Mouse (Mus musculus): ENCODE data around the gene Cavin3. TPM values are rescaled to one million over a fixed set of nuclear protein-coding genes. Genes with fewer than 3 reads are reported as not detected.

Cavin3 gene
- polyA plus RNA-seq (2017; shearing (Covaris generic)), result under 1 TPM in 1 of 2 experiments, not detected in 1; 0.19 TPM

DNA sequence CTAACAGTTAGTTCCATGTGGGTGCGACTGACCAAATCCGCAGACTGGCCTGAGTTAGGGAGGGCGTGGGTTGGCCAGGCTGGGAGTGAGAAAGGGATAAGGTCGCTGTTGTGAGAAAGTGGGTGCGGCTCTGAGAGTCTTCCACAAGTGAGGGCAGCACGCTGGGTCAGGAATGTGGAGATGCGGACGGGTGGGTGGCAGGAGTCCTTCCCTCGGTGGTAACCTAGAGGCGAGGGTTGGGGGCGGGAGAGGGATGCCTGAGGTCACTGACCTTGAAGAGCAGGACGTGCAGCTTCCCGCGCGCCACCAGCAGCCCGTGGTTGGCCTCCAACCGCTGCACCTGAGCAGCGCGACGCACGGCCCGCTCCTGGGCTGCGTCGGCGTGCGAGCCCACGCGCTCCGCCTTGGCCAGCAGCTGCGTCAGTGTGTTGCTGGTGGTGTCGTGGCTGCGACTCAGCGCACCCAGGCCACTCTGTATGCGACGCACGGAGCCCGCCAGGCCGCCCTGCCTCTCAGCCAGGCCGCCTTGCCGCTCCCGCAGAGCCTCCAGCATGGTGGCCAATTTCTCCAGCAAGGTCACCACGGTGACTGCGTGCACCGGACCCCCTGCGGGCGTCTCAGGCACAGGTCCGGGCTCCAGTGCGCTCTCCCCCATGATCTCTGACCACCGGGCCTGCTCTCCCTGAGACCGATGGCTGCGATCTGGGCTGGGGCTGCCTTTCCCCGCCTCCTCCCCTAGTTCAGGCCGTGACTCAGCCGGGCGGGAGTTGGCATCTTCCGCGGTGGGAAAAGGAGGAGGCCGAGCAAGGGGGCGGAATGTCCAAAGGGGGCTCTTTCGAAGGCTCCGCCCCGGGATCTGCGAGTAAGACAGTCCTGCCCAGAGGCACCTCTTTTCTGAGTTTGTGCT, at the start of gene Cavin3:
Cavin3 (minus strand) TSS at position 796 of the 907 bp plus-strand sequence.
- no peak for ATAC-seq

DNA sequence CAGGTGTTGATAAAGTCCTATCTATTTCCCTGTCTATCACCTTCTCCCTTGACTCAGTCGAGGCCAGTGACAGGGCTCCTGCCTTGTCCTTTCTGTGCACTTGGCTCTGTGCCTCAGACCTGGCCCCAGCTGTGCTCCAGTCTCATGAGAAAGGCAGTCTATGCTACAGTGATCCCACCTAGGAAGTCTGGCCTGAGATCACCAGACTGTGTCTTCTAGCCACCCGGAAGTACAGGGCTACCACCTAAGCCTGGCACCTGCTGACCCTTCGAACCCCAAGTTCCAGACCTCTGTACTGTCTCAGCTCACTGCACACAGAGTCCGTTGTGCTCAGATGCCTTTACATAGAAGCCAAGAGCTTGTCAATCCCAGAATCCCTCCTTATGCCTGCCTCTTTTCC, 46.0 kb upstream of the Cavin3 start:
- ATAC-seq, result no peak

DNA sequence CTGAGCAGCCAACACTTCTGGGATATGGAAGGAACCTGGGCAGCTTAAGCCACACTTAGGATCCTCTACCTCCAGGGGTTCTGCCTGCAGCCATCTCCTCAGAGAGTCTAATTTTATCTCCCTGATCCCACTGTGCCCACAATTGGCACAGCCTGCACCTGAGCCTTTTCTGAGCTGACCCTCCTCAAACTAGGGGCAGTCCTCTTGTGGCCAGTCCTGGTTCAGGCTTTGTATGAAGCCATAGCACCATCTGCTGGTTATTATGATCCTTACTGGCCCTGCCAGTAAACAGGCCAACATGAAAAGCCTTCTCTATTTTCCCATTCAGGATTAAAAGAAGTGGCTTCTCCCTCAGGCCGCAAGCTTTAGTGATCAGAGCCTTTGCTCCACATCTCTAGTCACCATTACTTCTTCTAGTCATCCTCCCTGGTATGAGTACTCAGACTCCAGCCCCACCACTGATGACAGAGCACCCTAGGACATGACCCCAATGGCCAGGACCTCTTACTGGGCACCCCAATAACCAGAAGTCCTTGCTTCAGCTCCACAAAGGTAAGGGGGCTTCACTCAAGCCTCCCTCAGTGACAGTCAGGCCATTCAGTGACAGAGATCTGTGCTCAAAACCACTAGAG, 45.3 kb upstream of the Cavin3 start:
- no peak for ATAC-seq

DNA sequence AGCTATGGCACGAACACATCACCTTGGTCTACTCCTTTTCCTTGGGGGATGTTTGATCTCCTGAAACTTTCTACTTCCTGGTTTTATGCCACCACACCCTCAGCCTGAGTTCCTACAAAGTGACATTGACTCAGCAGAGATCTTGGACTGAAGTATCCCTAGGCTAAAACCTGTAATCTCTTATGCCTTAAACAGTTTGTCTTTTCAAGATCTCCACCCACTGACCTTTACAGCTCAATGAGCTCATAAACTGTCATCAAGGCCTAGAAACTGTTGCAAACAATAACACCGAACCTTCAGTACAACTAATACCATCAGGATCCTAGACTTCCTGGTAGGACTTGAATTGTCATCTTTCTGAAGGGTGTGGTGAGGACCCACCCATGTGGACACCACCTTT, 42.1 kb upstream of the Cavin3 start:
- ATAC-seq, result no peak

- no peak for ATAC-seq
These were observed 38.1 kb upstream of the Cavin3 start for GRCm38 (mm10) chr7:105520201-105520600.

- no peak for ATAC-seq
These were observed 37.7 kb upstream of the Cavin3 start for GRCm38 (mm10) chr7:105519771-105520170.

DNA sequence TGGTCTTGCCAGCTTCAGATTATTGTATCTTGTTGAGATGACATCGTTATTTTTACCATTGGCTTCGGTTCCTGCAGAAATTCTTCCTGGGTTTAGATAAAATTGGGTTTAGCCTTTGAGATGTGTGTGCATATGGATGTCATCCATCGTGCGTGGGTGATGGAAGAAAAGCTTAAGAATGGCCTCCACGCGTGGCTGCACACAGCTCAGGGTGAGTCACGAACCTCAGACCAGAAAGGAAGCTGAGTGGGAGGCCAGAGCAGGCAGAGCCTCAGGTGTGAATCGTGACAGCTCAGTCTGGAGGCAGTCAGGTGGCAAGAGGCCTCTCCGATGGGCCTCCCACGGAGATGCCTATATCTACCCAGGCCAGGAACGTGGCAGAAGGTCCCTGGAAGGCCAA, 37.2 kb upstream of the Cavin3 start:
- no peak for ATAC-seq

DNA sequence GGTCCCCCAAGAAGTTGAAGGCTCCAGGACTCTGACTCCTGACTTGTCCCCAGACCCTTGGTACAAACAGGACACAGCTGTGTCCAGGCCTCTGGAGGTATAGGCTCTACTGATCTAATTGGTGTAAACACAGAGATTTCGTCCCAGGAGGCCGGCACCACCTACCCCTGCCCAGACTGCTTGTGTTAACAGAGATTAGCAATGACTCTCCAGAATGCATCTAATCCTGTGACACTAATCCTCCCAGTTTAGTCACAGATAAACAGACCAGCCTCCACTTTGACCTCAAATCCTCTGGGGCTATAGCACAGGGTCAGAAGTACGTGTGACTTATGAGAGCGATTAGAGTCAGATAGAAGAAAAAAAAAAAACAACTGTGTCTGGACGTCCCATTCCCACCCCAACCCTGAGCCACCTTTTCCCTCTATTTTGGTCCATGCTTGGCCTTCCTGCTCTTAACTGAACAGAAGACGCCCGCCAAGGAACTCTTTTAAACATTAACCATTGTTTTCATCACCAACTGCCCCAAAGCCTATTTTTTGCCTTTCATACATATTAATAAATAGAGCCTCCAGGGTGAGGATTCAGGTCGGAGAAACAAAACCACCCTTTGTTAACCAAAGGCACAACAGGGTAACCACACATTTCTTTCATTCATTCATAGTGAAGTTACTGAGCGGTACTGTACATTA, 34.7 kb upstream of the Cavin3 start:
- no peak for ATAC-seq

GRCm38 (mm10) chr7:105515178-105515577, 33.1 kb upstream of the Cavin3 start:
- peak; percentile 70 for ATAC-seq

- no peak for ATAC-seq
These were observed 32.5 kb upstream of the Cavin3 start for GRCm38 (mm10) chr7:105514561-105514960.

- ATAC-seq, result no peak
These were observed 31.8 kb upstream of the Cavin3 start for GRCm38 (mm10) chr7:105513845-105514291.

GRCm38 (mm10) chr7:105510143-105510542, 28.0 kb upstream of the Cavin3 start:
- ATAC-seq, result no peak

DNA sequence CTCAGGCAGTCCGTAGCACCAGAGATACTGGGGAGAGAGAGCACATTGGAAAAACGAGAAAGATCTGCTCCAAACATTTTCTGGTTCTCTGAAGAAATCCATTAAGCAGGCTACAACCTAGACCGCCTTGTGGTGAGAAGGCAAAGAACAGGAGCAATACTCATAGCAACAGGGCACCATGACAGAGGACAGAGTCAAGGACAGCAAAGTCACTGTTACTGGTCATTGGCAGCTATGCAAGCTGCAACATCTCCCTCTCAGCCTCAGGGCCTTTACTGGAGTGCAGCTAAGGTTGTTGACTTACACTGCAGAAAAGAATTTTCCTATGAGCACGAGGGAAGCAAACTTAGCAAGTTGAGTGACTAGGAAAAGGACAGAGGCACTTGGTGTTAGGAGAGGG, 25.2 kb upstream of the Cavin3 start:
- no peak for ATAC-seq

GRCm38 (mm10) chr7:105501984-105502383, 19.9 kb upstream of the Cavin3 start:
- ATAC-seq, result no peak

DNA sequence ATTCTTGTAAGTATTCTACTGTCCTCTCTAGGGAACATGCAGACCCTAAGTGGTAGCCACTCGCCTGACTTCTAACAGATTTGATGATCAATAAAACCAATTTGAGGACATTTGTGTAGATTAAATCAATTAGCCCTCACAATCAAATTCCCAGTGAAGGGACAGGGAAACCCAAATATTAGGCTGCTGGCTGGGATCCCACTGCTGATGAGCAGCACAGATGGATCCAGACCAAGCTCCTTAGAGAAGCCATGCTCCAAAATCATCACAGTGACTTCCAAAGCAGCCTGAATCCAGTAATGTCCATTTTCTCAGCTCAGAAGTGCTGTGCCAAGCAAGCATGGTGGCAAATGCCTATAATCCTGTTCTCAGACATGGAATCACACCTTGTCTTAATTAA, 17.6 kb upstream of the Cavin3 start:
- no peak for ATAC-seq

DNA sequence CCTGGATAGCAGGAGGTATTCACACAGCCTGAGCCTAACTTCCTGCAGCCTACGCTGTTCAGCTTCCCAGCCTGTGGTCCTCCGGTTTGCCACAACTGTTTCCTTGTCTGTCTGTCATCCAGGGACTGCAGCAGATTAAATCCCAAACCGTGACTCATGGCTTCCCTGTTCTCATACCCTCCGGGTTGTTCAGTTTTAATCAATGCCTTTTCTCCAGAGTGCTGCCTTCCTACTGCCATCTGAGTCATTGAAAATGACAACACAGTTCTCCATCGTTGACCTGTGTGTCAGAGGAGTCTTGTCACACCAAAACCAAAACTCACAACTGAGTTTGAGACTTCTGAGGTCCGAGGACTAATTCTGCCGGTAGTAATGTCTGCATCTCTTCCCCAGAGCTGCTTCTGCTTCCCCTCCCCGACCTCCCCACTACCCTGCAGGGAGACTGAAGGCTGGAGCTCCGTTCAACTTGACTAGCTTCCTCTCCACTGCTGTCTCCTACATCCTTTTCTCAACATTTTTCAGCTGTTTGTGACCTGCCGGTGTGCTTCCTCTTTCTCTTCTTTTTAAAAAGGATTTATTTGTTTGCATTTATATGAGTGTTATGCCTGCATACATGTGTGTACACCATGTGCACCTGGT, 16.9 kb upstream of the Cavin3 start:
- no peak for ATAC-seq

- ATAC-seq, result no peak
These were observed 15.8 kb upstream of the Cavin3 start for GRCm38 (mm10) chr7:105497881-105498280.

DNA sequence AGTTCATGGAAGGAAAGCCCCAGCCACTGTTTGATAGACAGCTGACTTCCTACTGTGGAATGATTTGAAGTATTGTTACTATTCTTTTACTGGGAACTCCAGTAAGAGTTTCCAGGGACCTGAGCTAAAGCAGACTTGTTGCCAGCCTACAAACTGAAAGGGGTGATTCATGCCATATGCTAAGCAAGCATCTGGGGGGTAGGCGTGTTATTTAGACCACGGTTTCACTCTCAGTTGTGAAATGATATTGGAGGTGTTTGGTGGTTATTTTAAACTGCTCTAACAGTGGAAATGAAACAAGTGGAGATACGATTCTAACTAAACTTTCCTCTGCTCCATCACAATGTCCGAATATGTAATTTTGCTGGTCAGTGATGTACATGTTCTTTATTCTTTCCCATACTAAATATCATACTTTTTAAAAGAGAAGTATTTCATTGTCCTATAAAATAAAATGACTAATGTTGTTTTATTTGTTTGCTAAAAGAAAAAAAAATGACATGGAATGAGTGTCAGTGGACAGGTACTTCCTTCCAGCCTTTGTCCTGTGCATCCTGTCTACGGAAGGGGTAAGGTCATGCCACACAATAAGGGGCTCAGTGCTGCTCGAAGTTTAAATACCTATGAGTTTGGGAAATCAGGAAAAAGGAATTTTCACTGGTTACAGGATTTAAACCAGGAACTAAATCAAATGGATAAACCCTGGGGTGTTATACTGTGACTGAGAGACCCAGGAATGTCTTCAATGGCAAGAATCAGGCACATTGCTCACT, 5.2 kb upstream of the Cavin3 start:
- no peak for ATAC-seq

- ATAC-seq, result no peak
These were observed 2.9 kb upstream of the Cavin3 start for GRCm38 (mm10) chr7:105485029-105485428.

DNA sequence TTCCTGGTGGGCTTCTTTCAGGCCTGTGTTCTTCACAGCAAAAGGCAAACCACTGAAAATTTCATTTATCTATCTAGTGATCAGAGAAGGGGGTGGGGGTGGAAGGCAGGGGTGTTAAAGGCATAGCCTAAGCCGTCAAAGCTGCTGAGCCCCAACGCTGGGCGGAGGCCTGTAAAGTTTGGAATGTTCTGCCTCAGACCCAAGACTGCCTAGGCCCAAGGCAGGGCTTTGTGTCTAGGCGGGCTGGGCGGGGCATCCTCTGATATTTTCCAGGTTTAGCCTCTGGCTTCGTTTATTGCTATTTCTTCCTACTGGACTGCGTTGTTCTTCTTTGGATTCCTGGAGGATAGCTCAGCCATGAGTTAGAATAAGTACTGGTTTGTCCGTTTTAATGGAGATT, 326 bp upstream of the Cavin3 start:
- no peak for ATAC-seq

DNA sequence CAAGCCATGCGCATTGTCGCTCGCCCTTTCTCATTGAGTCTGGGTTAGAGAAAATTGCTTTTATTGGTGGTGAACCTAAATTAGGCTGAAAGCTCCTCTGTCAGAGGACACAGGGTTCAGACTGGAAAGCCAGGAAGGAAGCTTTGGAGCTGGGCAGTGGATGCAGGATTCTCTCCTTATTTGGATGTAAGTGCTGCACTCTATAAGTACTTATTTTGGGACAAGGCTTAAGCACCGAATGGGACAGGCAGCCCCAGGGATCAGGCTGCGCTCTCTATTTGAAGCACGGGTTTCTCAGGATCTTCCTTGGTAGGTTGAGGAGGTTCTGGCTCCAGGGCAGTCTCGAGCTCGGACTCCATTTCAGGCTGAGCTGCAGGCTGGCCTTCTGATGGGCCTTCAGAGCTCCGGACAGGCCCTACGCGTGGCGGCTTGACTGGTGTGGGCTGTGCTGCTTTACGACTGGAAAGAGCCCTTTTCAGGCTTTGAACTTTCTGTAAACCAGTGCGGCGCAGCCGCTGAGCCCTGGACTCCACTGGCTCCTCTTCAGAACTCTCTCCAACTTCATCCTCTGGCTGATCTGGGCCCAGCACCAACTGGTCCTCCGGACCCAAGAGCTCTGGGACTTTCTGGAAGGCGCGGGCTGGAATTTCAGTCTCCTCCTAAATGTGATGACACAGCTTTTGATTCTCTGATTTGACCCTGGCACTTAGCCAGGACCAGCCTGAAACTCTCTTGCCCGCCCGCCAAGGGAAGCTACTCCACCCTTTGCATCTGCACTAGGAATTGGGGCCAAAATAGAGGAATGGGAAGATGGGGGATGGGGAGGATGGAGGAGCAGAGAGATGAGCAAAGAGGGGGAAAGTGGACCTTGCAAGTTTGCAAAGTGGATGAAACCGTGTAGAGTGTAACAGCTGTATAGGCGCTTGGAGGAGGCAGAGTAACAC, 1.3 kb downstream of the Cavin3 start:
- ATAC-seq, result no peak

Measured in CD4-positive, CD25-positive, alpha-beta regulatory T cell, adult 4 months (primary cell).